Mouse (Mus musculus) A20 (cell line): ENCODE measurements at regions not wholly inside any gene's neighbourhood (a gene's known extent, or its start where the extent isn't known, plus 50 kb on each side); places are given as distances from the start of the nearest gene placed in this dataset.

Experiments
- DNase-seq: peaks from one replicate; pipeline ENCODE4 v3.0.0-alpha.2; 2011; ENCODE audit warnings: low read depth, low spot score

DNA sequence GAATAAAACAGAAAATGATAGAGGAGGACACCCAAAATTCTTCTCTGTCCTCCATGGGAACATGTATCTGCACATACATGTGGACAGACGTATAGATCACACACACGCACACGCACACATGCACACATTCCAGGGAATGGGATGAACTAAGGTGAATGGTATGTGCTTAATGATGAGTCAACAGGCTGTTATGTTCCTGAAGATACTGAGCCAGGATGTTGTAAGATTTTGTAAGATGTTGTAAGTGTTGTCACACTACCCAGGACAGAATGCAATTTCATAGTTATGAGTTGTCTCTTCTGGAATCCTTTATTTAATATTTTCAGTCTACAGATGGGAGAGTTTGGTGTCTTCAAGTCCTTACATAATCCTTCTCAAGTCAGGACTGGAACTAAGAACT, 447.5 kb downstream of the Gsdmc2 start:
- DNase-seq, result no peak

DNA sequence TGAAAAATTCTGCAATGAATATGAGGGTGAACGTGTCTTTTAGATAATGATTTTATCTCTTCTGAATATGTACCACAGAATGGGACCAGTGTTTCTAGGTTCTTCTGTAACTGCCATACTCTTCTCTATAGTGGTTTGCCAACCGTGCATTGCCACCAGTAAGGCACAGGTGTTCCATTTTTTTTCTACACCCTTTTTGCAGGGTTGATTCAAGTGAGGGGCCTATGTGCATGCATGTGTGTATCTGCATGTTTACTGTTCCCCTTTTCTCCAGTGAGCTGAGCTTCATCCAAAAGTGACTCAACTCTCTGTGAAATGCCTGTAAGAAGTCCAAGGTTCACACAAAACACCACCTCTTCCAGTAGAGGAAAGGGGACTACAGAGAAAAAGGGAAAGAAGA, 467.7 kb downstream of the Gsdmc2 start:
- DNase-seq, result no peak

DNA sequence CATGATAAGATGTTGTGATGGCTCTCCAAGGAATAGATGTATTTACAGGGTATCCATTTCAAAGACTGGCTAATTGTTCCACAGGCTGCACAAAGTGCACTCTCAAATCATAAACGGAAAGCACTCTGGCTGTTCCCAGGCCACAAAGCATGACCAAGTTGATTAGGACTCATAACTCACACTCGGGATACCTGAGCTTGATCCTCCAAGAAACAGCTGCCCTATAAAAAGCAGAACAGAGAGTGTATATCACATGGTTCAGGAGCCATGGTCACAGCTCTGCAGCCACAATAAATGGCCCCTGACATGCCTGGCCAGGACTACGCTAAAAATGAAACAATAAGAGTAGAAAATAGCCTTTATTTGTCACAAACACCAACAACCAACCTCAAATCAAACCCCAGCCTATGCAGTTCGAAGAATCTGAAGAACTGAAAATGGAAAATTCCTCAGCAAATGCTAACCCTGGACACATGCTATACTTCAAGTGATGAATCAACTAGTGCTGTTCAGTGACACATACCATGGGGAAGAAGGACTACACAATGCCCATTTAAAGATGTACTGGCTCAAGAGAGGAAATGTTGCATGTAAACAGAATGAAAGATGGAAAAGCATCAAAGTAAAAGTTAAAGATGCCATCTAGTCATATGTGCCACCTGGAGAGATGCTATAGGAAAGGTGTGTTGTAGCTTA, 473.5 kb downstream of the Gsdmc2 start:
- no peak for DNase-seq

DNA sequence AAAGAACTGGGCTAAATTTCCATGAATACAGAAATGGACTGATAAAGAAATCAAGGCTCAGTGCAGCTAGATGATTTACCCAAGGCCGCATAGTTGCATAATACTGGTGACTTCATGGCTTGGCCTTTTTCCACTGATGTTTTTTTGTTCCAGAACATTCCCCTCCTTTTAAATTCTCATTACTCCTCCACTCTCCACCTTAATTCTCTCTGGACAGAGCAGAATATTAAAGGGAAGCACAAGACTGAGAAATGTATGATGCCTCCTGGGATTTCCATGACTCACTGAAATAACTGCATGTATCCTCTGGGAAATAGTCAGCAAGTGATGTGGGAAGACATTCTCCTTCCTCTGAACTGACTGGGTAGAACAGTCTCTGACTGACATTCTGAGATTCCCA, 480.5 kb downstream of the Gsdmc2 start:
- DNase-seq, result no peak

DNA sequence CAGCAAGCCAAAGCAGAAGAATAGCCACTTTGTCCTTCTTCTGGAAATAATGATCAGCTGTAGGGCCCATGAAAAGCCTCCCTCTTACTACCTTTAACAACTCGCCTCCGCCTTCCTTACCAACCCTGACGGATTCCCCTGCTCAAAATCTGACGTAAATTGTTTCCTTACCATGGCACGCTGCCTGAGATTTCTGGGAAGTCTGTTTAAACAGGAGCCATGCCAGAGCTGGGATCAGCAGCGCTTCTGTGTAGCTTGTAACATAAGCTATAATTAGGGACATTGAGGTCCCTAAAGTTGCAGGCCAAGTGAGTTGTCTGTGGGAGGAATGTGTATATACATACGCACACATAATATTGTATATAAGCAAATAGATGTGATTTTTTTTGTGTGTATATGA, 484.6 kb downstream of the Gsdmc2 start:
- DNase-seq, result no peak

DNA sequence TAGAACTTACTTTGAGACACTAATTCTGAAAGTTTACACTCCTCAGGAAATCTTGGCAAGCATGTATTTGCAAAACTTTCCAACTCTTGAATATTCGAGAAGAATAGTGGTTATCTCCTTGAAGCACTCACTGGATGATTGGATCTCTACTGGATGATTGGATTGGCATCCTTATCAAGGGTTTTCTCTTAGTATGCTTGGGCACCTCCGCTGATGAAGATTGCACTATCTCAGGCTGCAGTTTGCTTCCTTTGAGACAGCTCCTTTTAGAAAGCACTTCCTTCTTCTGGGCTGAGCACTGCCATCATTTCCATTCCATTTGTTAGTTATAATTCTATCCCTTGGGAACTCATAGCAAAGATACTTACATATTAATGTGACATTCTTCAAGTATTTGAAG, 503.2 kb downstream of the Gsdmc2 start:
- no peak for DNase-seq

DNA sequence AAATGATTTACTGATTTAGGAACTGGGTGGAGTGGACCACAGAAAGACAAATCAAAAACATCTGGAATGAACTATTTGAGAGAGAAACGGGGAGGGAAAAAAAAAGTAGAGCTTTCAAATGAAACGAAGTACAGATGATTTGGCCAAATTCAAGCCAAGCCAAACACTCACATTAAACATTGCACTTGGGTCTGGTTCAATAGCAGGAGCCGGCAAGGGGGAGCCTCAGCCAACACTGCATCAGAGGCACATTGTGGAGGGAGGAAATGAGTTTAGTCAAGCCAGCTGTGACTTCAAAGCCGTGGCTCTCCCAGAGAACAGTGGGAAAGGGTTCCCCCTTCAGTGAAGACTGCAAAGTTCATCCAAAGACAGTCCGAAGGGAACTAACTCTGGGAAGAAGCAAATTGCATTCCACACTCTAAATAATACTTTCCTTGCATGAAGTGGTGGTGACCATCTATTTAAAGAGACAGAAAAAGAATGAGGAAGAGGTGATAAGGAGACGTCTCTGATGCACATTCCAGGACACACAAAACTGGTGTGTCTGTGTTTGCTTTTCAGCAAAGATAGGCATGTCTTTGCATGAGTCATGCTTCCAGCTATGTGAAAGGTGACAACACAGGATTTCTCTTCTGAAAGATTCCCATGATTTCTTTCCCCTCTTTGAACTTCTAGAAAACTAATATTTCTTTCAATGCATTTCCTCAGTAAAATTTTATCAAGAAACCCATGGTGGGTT, 504.5 kb downstream of the Gsdmc2 start:
- DNase-seq, result no peak

DNA sequence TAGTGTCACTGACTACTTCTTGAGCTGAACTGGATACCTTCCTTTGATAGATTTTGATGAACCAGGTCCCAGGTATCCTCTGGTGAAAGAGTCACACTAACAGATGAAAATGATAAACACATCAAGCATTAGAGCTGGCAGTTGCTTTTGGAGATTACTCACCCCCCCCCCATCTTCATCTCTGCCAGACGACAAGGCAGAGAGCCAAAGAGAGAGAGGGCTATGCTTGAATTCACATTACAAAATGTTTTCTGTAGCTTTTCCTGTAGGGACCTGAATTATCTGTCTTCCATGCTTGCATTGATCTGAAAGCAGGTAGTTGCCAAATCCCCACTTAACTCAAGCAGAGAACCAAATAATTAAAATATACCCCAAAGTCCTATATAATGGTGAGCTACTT, 525.3 kb downstream of the Gsdmc2 start:
- no peak for DNase-seq

DNA sequence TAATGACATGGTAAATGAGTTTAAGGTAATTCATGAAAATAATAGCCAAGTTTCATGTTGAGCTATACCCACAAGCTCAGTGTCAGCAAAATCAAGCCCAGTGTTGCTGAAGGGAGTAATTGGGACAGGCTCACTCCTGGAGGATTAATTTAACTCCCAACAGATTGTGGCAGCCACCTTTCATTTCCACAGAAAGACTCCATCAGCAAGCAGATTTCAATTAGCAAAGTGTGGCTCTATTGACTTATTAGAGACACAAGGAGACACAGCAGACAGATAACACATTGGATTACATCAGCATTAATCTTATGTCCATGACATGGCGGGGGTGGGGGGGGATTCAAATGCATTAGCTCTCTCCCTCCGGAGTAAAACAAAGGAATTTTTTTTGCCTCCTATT, 534.6 kb downstream of the Gsdmc2 start:
- no peak for DNase-seq

DNA sequence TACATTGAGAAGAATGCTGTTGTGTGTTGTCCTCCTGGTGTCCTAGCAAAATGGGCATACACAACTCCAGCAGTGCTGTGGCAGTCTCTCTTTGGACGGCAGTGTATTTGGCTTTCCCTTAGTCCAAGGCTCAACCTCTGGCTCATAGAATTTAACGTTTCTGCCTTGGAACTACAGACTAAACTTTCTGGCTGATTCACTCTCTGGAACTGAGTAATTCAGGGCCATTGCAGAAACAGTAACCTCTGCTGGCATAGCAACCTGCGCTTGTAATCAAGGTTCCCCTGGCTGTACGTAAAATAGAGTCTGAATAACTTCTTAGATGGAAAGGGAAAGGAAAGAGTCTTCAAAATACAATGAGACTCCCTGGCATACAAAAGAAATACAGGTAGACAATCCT, 545.7 kb downstream of the Gsdmc2 start:
- no peak for DNase-seq

DNA sequence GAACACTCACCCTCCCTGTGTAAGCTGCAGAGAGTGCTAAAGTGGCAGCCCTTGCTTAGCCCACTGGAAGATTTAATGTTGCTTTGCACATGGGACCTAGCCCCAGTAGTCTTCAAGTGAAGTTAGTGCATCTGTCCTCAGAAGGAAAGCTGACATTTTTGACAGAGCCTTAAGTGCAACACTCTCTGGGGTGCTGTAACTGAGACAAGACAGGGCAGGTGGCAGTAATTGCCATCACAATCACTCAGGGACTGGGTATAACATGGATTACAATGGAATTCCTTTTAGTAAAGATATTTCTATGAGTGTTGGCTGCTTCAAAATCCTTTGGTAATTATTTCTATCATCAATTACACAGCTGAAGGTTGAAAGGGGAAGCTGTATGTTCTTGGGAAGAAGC, 556.4 kb downstream of the Gsdmc2 start:
- no peak for DNase-seq

DNA sequence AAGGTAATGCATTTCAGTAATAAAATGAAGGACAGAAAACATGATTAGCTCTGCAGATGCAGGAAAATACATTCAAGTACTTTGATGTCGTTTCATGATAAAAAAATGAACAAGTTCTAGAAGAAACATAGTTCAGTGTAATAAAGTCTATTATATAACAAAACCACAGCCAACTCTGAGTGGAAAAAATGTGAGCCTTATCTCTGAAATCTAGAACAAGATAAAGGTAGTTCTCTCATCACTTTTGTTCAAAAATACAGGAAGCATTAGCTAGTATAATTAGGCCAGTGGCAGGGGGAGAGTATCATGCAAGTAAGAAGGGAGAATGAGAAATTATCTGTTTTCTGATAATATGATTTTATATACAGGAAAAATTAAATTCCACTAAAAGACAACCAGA, 559.0 kb downstream of the Gsdmc2 start:
- DNase-seq, result no peak

DNA sequence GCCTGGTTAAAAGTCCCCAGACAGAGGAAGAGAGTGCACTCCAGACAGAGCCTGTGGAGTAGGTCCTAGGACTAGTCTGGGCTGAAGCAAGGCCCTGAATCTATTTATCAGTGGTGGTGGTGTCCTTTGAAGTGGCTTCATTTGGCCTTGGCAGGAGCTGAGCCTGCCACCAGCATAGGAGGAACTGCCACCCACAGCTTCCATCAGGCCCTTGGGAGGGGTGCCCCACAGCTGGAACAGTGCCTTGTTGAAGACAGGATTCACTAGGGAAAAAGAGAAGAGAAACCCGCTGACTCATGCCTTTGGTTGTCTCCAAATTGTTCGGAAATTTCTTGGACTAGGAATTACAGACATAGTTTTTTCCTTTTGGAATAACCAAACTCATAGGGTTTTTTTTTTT, 574.6 kb downstream of the Gsdmc2 start:
- DNase-seq, result no peak

DNA sequence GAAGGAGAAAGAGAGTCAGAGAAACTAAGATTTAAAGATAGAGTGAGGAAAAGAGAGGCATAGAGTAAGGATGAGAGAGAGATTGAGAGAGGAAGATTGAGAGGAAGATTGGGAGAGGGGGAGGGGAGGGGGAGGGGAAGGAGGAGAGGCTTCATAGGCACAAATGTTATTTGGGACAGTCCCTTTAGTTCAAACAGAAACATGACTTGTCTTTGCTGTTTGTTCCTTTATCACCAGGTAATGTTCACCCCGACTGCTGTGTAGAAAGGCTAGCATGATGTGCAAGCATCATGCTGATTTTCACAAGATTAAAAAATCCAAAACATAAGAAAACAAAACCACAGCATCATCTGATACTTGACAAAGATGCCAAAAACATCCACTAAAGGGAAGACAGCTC, 579.1 kb downstream of the Gsdmc2 start:
- DNase-seq, result no peak

DNA sequence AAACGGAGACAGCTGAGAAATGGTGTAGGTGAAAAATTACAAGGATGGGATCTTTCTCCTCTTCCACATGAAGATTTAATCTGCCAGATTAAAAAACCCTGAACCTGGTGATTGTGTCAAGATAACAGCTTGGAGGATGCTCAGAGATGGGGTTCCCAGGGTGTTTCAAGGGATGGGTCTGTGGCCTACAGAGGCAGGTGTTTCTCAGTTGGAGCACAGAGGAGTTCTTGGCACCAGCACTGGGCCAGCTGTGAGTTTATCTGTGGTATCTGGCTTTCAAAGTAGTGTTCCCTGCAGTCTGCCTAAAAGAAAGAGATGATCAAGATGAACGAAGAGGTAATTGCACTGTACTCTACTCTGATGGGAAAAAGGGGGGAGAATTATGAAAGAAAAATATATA, 589.2 kb downstream of the Gsdmc2 start:
- DNase-seq, result no peak

DNA sequence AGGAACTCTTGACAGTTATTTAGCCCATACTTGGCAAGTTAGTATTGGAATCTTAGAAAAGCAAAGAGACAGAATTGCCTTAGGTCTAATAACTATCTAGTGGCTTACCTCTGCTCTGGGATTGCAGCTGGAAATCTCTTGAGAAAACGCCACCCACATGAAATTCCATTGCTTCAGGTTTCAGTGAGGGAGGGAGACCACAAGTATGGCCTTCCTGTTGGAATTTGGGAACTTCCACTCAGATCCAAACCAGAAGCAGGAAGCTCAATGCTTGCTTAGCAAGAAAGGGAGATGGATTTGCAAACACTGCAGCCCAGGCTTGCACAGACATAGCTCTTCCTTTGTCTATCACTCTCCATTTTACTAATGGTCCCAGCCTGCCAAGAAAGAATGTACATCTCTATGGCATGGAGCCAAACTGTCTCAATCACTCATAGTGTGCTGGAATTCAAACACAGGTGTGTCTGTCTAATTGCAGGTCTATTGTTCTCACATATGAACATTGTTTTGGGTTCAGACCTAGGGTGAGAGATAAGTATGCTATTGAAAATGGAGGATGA, 592.1 kb downstream of the Gsdmc2 start:
- no peak for DNase-seq

DNA sequence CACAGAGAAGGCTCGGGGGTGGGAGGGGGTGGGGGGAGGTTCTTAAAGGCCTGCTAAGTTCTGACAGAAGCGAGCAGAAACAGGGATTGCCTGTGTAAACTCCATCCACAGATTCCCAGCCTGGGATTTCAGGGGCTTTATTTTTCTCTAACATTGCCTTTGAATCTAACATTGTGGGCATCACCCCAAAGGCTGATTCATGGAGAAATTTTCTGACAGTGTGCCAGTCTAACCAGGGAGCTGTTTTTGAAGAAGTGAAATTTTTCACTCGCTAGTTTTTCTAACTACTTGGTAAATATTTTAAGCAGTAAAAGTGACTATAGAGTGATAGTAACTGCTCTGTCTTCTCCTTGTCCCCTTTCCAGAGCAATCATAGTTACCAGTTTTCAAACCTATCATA, 606.4 kb downstream of the Gsdmc2 start:
- DNase-seq, result no peak

DNA sequence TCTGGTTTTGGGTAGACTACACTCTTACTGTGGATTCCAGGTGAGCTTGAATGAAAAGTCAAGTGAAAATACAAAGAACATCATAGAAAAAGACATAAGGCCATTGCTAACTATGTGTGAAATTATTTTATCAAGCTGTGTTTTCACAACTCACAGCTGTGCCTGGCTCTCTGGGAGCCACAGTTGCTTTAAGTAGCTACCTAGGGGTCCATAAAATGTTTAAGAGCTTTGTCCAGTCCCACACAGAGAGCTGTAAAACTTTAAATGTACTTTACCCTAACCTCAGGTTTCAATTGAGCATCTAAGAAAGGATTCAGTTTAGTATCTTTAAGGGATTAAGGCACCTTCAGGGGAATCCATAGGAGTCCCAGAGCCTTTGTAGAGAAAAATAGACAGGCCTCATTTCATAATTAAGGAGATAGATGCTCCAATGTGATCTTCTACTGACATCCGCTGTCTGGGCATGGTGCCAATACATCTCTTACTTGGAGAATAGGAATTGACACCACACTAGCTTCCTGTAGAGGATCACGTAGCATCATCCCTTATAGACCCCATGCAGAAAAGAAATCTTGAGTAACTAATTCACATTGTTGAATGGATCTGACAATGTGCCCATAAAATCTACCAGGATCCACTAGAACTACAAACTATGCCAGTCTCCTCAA, 626.5 kb downstream of the Gsdmc2 start:
- no peak for DNase-seq

DNA sequence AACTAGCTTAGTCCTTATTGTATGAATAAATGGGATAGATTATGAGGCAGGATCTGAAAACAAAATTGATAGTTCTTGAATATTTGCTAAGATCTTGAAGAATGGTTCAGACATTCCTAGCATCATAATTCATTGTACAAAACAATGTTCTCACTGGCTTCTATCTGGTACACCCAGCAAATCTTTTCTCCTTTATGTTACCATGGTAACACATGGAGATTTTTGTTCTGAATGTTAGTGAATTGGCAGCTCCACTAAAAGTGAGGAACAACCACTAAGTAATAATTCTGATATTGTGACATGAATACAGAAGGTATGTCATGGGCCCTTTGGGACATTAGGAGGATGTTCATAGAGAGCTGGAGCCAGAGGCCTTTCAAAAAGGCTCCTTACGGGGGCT, 639.8 kb downstream of the Gsdmc2 start:
- no peak for DNase-seq

DNA sequence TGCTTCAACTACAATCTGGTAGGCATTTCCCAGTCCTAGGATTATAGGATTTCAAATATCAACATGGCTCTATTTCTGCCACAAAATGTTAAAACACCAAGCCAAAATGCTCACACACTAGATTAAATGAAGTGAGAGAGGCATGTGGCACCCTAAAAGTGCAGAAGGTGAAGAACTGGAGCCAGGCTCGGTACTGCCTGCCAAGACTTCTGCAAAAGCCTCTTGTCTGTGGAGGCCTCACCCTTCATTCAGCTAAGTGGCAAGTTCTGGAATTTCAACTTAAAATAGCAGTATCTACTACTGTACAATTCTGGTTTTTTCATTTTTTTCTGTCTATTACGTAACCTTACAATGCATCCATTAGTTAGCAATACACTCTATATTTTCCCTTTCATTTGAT, 649.9 kb downstream of the Gsdmc2 start:
- no peak for DNase-seq

DNA sequence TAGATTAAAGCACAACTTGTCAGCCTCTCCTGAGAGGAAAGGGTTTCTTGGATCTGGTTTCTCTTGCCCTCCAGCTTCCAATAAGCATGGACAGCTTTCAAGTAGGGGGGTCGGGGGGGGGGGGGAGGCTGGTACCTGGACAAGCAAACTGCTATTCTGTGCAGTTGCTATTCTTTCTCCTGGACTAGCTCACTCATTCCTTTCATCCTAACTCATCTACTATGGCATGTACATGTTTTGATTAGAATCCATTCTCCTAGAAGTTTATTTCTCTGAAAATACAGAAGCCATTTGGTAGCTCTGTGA, 650.5 kb downstream of the Gsdmc2 start:
- DNase-seq, result no peak

DNA sequence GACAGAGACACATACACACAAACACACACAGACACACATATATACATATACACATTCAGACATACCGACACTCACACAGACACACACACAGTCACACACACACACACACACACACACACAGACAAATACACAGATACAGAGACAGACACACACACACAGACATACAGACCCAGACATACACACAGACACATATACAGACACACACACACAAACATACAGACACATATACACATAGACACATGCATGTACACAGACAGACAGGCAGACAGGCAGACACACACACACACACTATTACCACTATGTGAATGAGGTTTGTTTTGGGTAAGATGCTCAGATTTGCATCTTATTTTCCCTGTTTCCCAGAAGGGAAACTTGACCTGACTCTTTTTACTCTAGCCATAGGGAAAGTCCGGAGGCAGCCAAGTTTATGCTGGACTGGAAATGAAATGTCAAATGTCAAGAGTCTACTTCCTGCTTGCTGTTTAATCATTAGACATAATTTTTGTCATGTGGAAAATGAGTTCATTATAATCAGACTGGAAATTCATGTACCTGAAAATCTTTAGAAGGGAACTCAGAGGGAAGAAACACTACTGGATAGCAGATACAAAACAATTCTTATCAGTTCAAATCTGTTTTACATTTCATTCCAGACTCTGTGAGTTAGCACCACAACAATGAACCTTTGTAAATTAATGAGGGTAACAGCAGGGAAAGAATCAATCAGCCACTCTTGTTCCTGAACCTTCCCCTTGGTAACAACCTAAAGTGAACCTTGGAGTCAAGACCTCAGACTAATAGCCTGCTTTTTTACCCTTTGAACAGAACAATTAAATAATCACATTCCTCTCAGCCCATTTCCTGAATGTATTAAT, 651.1 kb downstream of the Gsdmc2 start:
- no peak for DNase-seq
